Mouse (Mus musculus): Measurements from ENCODE around the gene Hnrnpu.
"Not testable (repeated sequence)": the region's sequence is repeated elsewhere in the genome, so short reads cannot be mapped to it uniquely, and the experiment has no call there.

Hnrnpu gene

DNA sequence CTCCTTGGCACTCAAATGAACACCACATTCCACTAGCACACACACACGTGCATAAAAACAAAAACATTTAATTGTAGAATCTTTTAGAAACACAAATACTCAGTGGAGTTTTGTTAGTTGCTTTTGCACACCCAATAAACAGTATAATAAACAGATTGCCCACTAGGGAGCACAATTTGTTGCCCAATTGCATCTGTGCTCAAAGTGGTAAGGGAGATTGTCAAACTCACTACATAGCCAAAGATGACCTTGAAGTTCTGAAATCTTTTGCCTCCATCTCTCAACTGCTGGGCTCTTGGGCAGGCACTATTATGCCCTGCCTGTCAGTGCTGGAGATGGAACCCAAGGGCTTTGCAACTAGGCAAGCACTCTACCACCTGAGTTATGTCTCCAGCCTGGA is 27.5 kb downstream of the Hnrnpu start:
- peak in 1 of 2 experiments; percentile 46 for DNase-seq

DNA sequence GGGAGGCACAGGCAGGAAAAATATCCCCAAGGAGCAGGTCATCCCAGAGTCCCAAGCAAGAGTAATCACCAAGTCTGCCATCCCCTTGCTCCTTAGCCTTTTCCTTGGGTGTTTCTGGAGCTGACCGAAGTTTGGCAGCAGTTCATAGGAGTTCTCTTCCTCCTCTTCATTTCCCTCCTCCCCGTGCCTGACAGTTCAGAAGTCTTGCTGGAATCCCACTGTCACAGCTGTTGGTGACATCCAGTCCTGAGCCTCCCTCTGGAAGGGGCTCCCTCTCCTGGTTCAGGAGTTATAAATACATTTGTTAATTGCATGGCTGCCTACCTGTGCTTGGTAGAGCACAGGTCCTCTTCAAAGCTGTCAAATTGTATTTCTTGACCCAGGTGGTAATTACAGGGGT is 28.1 kb downstream of the Hnrnpu start:
- DNase-seq, result no peak

DNA sequence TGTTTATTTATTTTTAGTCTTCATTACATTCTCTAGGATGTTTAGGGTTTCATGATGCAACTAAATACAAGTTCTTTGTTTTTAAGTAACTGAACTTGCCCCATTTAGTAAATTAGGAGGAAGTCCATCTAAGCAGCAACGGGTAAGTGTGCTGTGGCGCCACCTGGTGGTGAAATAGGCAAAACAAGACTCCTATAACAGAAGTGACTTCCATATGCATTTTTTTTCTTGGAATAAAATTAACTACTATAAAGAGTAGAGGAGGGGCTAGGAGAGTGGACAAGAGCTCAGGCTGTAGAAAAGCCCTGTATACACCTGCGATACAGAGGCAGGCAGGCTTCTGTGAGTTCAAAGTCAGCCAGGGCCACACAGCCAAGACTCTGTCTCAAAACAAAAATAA is 34.2 kb downstream of the Hnrnpu start:
- DNase-seq, result peak; percentile 87 to 88

DNA sequence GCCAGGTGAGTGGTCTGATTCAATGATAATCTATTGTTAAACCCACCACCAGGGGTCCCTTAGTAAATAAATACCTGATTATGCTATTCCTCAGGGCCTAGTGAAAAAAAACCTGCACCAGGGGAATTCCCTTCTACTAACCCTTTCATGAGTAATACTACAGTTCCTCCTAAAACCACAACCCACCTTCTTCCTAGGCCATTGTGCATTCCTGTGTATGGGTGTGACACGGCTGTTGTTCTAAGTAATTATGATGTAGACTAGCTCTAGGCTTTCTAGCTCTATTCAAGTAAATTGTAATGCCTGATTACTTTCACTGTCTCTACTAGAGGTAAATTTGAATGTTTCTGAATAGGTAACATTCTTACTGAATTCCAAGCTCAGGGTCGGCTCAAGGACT is 36.3 kb downstream of the Hnrnpu start:
- DNase-seq, result not testable (repeated sequence)

DNA sequence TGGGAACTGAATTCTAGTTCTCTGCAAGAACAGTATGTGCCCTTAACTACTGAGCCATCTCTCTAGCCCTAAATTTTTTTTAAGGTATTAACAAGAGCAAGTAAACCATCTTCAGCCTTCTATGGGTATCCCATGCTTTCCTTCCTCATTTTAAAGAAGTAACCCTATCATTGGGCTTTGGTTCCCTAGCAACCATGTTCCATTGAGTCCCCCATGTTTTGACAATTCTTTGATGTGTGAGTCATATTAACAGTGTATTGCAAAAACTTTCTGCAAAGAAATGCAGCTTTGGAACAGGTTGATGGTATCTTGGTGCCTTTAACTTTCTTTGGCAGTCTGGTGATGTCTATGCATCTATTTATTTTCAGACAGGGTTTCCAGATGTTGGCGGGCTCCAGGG is 43.5 kb downstream of the Hnrnpu start:
- no peak for DNase-seq

DNA sequence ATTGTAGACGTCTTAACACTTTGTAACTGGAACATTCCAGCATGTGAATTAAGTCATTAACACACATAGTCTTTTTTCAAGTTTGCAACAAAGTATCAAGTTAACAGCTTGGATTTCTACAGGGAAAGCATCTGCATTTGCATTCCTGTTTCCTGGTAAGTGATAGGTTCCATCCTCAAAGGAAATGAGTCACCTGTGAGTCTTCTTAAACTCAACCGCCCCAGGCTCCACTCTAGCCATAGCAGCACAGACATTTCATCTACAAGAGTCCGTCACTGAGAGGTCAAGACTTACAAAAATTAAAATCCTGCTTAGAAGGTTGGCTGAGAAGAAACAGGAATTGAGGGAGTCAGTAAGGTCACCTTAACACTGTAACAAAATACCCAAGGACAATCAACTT is 45.9 kb downstream of the Hnrnpu start:
- DNase-seq, result no peak

DNA sequence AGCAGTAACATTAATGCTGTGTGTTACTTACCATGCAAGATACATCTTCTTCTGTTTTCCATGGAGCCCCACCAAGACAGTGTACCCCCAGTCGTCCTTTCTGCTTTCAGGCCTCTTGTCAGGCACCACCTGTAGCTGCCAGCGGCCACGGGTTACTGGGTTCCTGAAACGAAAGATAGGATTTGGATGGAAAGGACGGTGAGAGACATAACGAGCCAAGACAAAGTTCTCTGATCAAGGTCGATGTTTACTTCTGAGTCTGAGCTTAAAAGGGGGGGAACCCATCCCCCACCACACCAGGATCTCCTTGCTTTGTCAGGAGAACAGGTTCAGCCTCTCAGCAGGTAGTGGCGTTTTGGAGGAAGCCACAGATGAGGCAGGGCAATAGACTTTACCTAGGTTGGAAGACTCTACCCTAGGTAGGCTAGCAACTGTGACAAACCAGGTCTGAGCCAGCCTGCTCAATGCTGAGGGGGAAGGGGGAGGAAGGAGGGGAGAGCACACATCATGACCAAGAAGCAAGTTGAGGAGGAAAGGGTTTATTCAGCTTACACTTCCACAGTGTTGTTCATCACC is 49.9 kb downstream of the Hnrnpu start:
- DNase-seq, result no peak

DNA sequence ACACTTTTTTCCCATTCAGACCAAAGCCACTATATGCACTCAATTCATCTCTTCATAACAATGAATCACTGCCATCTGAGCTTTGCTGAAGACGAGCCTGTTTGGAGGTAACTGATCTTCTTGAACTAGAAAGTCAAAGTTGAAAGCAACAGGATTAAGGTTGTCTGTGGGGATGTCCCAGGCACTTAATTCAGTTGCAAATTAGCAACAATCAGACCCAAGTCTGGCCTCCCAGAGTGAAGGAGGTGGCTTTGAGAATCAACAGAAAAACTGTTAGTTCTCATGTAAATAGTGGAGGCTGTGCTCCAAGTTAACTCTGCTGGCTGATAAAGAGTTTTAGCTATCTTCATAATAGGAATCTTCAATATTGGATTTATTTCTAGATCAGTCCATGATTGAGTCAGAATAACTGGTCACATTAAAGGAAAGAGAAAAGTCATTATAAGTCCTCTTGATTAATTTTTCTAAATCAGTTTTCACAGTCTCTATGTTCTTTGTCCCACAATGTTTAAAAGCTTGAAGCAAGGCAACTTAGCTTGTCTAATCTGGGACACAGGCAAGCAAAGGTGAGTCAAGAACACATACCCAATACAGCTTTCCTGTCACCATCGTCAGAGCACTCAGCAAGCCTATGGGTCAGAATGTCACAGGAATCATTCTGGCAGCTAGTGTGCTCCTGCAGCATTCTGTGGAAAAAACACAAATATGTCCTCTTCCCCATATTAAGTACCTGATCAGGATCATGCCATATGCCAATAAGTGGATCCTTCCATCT is 53.5 kb downstream of the Hnrnpu start:
- DNase-seq, result no peak

DNA sequence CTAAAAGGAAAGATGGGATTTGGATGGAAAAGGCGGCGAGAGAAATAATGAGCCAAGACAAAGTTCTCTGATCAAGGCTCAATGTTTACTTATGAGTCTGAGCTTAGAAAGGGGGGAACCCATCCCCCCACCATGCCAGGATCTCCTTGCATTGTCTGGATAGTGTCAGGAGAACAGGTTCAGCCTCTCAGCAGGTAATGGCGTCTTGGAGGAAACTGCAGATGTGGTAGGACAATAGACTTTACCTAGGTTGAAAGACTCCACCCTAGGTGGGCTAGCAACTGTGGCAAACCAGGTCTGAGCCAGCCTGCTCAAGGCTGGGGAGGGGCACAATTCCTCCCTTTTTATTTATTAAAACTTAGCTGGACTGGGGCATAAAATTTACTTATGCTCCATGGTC is 54.3 kb downstream of the Hnrnpu start:
- DNase-seq, result not testable (repeated sequence)

DNA sequence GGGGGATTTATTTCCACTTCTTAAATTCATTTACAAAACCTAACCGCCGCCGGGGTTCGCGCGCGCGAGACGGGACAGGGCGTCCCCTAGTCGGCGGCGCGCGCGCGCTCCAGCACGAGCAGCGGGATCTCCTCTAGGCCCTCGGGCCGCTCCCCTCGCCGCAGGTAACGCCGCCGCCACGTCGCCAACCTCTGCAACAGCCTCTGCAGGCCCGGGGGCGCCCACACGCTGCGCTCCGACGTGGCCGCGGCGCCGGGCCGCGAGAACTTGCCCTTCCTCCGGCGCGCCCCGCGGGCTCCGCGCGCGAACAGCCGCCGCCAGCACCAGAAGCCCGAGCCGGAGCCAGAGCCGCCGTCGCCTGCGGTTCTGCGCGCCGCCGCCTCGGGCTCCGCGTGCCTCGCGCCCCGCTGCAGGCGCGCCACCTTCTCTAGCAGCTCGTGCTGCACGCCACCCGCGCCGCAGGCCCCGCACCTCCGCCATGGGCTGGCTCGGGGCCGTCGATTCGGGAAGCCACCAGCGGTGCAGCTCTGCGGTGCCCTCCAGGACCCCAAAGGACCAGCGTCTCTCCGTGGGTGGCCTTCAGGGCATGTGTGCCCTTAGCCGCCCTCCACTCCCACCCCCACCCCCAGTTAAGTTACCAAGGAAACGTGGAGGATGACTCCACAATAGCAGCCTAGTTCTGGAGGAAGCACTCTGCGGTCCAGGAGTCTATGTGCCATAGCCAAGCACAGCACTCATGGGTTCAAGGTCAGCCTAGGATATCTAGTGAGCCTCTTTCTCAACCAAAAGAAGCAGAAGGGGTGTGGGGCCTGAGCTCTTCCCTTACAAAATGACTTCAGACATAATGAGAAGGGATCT is 61.3 kb downstream of the Hnrnpu start:
- peak; percentile 88 to 89 for DNase-seq

DNA sequence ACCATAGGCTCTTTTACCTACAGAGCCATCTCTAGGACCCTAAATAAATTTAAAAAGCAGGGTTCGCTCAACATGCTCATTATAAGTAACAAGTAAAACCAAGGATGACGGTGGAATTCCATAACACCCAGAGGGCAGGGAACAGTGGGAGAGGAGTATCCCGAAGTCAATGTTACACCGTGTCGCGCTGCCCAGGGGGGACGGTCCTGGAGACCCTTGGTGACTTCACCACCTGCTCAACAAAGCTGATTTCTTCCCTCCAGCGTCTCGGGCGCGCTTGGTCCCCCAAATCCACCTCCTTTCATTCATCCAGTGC is 61.9 kb downstream of the Hnrnpu start:
- DNase-seq, result no peak

DNA sequence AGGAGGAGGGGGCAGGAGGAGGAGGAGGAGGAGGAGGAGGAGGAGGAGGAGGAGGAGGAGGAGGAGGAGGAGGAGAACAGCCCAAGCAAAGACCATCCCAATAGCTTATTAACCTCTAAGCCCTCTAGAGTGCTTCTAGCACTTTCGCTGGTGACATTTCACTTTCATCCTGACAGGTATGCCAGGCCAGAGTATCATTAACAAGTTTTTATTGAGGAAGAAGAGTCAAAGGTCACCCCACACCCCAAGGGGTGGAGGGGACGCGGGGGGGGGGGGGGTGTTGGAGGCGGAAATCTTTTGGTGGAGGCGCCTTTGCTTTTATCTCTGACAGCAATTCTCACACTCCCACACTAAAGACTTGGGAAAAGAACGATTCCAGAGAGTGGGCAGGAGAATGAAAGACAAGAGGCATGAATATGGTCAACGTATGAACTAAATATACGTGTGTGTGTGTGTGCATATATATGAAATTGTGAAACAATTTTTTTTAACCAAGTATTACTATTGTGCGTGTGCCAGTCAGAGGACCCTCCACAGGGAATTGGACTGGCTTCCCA is 62.3 kb downstream of the Hnrnpu start:
- no peak for DNase-seq
